Mouse (Mus musculus) layer of hippocampus, adult 11-12 months (tissue): Measurements from ENCODE around the gene Acss1.

Experiments used
- DNase-seq: peaks from one replicate; pipeline ENCODE4 v3.0.0; 2022; ENCODE audit warnings: low spot score

Acss1 gene

GRCm38 (mm10) chr2:150667820-150668766 is at the start of gene Acss1:
TSS of gene Acss1 (minus strand) at chr2:150668500.
- peak; percentile 54 for DNase-seq

- DNase-seq: peak; percentile 8
These were observed 43.9 kb upstream of the Acss1 start for GRCm38 (mm10) chr2:150712167-150712674.

GRCm38 (mm10) chr2:150691481-150692170 is 23.3 kb upstream of the Acss1 start:
- no peak for DNase-seq

GRCm38 (mm10) chr2:150690216-150690615 is 21.9 kb upstream of the Acss1 start:
- DNase-seq: no peak

- no peak for DNase-seq
These were observed 21.0 kb upstream of the Acss1 start, which contains the start of gene Vsx1 for GRCm38 (mm10) chr2:150689223-150689800. TSS of gene Vsx1 (minus strand) at chr2:150689360.

GRCm38 (mm10) chr2:150688541-150689186 is 20.4 kb upstream of the Acss1 start:
- peak; percentile 45 for DNase-seq

- no peak for DNase-seq
These were observed 19.7 kb upstream of the Acss1 start for GRCm38 (mm10) chr2:150687871-150688540.

GRCm38 (mm10) chr2:150685389-150685788 is 17.1 kb upstream of the Acss1 start:
- DNase-seq: no peak

GRCm38 (mm10) chr2:150684451-150684850 is 16.2 kb upstream of the Acss1 start:
- no peak for DNase-seq

- no peak for DNase-seq
These were observed 13.3 kb upstream of the Acss1 start for GRCm38 (mm10) chr2:150681581-150681980.

- DNase-seq: peak; percentile 68
These were observed 10.1 kb upstream of the Acss1 start for GRCm38 (mm10) chr2:150678392-150678791.

- no peak for DNase-seq
These were observed 7.2 kb upstream of the Acss1 start for GRCm38 (mm10) chr2:150675525-150675924.

- DNase-seq: peak; percentile 67
These were observed 6.6 kb upstream of the Acss1 start for GRCm38 (mm10) chr2:150674900-150675299.

GRCm38 (mm10) chr2:150673929-150674328 is 5.6 kb upstream of the Acss1 start:
- peak; percentile 40 for DNase-seq

- DNase-seq: no peak
These were observed 3.5 kb upstream of the Acss1 start for GRCm38 (mm10) chr2:150671609-150672290.

- no peak for DNase-seq
These were observed 2.6 kb upstream of the Acss1 start for GRCm38 (mm10) chr2:150670926-150671325.

GRCm38 (mm10) chr2:150669454-150670045 is 1.2 kb upstream of the Acss1 start:
- peak; percentile 50 for DNase-seq

GRCm38 (mm10) chr2:150668956-150669355 is 656 bp upstream of the Acss1 start:
- no peak for DNase-seq

- no peak for DNase-seq
These were observed 1.1 kb downstream of the Acss1 start for GRCm38 (mm10) chr2:150667065-150667819.

GRCm38 (mm10) chr2:150666723-150667064 is 1.6 kb downstream of the Acss1 start:
- DNase-seq: no peak
